Mouse (Mus musculus): ENCODE data around the gene Ntrk1.
"Not testable (repeated sequence)": the region's sequence is repeated elsewhere in the genome, so short reads cannot be mapped to it uniquely, and the experiment has no call there.

Gene Ntrk1

GRCm38 (mm10) chr3:87794922-87795325 is at the start of gene Ntrk1:
TSS of gene Ntrk1 (minus strand) at chr3:87795162.
- DNase-seq (ENCODE audit: low spot score): no peak

- DNase-seq (ENCODE audit: low spot score): no peak
Measured at GRCm38 (mm10) chr3:87840858-87841257, 45.9 kb upstream of the Ntrk1 start.

GRCm38 (mm10) chr3:87838622-87839021 is 43.7 kb upstream of the Ntrk1 start:
- peak; percentile 81 for DNase-seq (ENCODE audit: low spot score)

GRCm38 (mm10) chr3:87833482-87833881 is 38.5 kb upstream of the Ntrk1 start:
- no peak for DNase-seq (ENCODE audit: low spot score)

GRCm38 (mm10) chr3:87832109-87832859 is 37.3 kb upstream of the Ntrk1 start:
- no peak for DNase-seq (ENCODE audit: low spot score)

- DNase-seq (ENCODE audit: low spot score): no peak
Measured at GRCm38 (mm10) chr3:87829025-87829424, 34.1 kb upstream of the Ntrk1 start.

GRCm38 (mm10) chr3:87828435-87828834 is 33.5 kb upstream of the Ntrk1 start:
- no peak for DNase-seq (ENCODE audit: low spot score)

- not testable (repeated sequence) for DNase-seq (ENCODE audit: low spot score)
Measured at GRCm38 (mm10) chr3:87824206-87824605, 29.2 kb upstream of the Ntrk1 start, which contains the start of gene Pear1. TSS of gene Pear1 (minus strand) at chr3:87824306.

GRCm38 (mm10) chr3:87818226-87818625 is 23.3 kb upstream of the Ntrk1 start:
- no peak for DNase-seq (ENCODE audit: low spot score)

- peak; percentile 73 for DNase-seq (ENCODE audit: low spot score)
Measured at GRCm38 (mm10) chr3:87816646-87817093, 21.7 kb upstream of the Ntrk1 start.

GRCm38 (mm10) chr3:87816166-87816565 is 21.2 kb upstream of the Ntrk1 start:
- DNase-seq (ENCODE audit: low spot score): no peak

GRCm38 (mm10) chr3:87812873-87813272 is 17.9 kb upstream of the Ntrk1 start:
- no peak for DNase-seq (ENCODE audit: low spot score)

GRCm38 (mm10) chr3:87812413-87812812 is 17.5 kb upstream of the Ntrk1 start:
- DNase-seq (ENCODE audit: low spot score): no peak

- DNase-seq (ENCODE audit: low spot score): no peak
Measured at GRCm38 (mm10) chr3:87811297-87811696, 16.3 kb upstream of the Ntrk1 start.

GRCm38 (mm10) chr3:87809322-87809962 is 14.5 kb upstream of the Ntrk1 start:
- no peak for DNase-seq (ENCODE audit: low spot score)

GRCm38 (mm10) chr3:87804038-87804677 is 9.2 kb upstream of the Ntrk1 start:
- no peak for DNase-seq (ENCODE audit: low spot score)

- no peak for DNase-seq (ENCODE audit: low spot score)
Measured at GRCm38 (mm10) chr3:87801681-87802080, 6.7 kb upstream of the Ntrk1 start.

- DNase-seq (ENCODE audit: low spot score): peak; percentile 29
Measured at GRCm38 (mm10) chr3:87796736-87797334, 1.9 kb upstream of the Ntrk1 start, which contains the start of gene Insrr. TSS of gene Insrr (plus strand) at chr3:87796951.

GRCm38 (mm10) chr3:87795336-87796277 is 645 bp upstream of the Ntrk1 start:
- DNase-seq (ENCODE audit: low spot score): peak; percentile 61

GRCm38 (mm10) chr3:87789768-87790167 is 5.2 kb downstream of the Ntrk1 start:
- DNase-seq (ENCODE audit: low spot score): no peak

- no peak for DNase-seq (ENCODE audit: low spot score)
Measured at GRCm38 (mm10) chr3:87789248-87789647, 5.7 kb downstream of the Ntrk1 start.

Data from urinary bladder, postnatal 25 days (tissue).